In genomic region chr12:3745432-3746105, GRCm38 (mm10) we compare ENCODE assay signal across 10 mouse cellular contexts.
DNase-seq lines count a peak whose midpoint lies in the region; ATAC-seq lines count a peak whose summit lies in the region.
"Had no signal": no experiment of that assay in that cellular context is flagged by ENCODE, and none has a peak within 500 bp of the region (broad histone marks: within the 10 kb centered on the region; RNA-seq: fewer than 3 reads in every experiment).

No protein-coding gene starts in this region.

- no peaks in the 10 kb centered on the region for H3K27me3 ChIP-seq in heart, embryonic 10.5 days (ENCODE audit: insufficient read depth, poor library complexity, severe bottlenecking)
- H3K27me3 ChIP-seq in stomach, embryonic 16.5 days (ENCODE audit: control insufficient read depth, insufficient read depth, low read length), result no peaks in the 10 kb centered on the region
- H3K27me3 ChIP-seq: embryonic facial prominence, embryonic 15.5 days; hindbrain, embryonic 15.5 days had no signal

- H3K4me3 ChIP-seq in heart, embryonic 10.5 days, result no peak overlapping the region
- H3K4me3 ChIP-seq in stomach, embryonic 16.5 days (replicated peaks; ENCODE audit: low read length), result no peak overlapping the region
- H3K4me3 ChIP-seq: embryonic facial prominence, embryonic 15.5 days; hindbrain, embryonic 15.5 days had no signal

- H3K36me3 ChIP-seq in heart, embryonic 10.5 days, result 0 out of 2 replicates have a peak, but pooled peaks cover 4% of the 10 kb centered on the region
- no peaks in the 10 kb centered on the region for H3K36me3 ChIP-seq in stomach, embryonic 16.5 days (ENCODE audit: control insufficient read depth, insufficient read depth, low read length)
- H3K36me3 ChIP-seq: embryonic facial prominence, embryonic 15.5 days; hindbrain, embryonic 15.5 days had no signal

- 0 out of 2 replicates have a peak overlapping the region, but pooled peaks have one; percentile 4 for H3K27ac ChIP-seq in heart, embryonic 10.5 days
- peak overlapping the region; percentile 66 for H3K27ac ChIP-seq in stomach, embryonic 16.5 days (ENCODE audit: low read length)
- H3K27ac ChIP-seq: embryonic facial prominence, embryonic 15.5 days; hindbrain, embryonic 15.5 days had no signal

- WGBS in heart, embryonic 10.5 days, result 76% methylated on average over 7 of the region's 7 CpGs
- WGBS in stomach, embryonic 16.5 days, result 64% methylated on average over 7 of the region's 7 CpGs

- DNase-seq in right cerebral cortex, postnatal 14 days, result peak; percentile 30
- no peak for DNase-seq in right cerebral cortex, postnatal 25 days
- no peak for DNase-seq in heart, embryonic 10.5 days (ENCODE audit: low spot score)
- DNase-seq in kidney, postnatal 4 days, result peak; percentile 58 to 73
- no peak for DNase-seq in left cerebral cortex, postnatal 25 days (ENCODE audit: low spot score in 2 of 2)
- DNase-seq in retina, embryonic 14.5 days (ENCODE audit: low spot score), result no peak
- DNase-seq in urinary bladder, adult 18-20 months (ENCODE audit: low spot score in 2 of 2), result no peak

- intact Hi-C loops in left cerebral cortex, postnatal 25 days (cut with DNase I), result no loop called here

- ATAC-seq in stomach, embryonic 16.5 days (ENCODE audit: insufficient read depth, low FRiP score), result no peak

- no peak overlapping the region for H3K4me2 ChIP-seq in stomach, embryonic 16.5 days (ENCODE audit: low read depth, low read length)
- H3K4me2 ChIP-seq: embryonic facial prominence, embryonic 15.5 days; hindbrain, embryonic 15.5 days had no signal

- H3K9ac ChIP-seq in stomach, embryonic 16.5 days (ENCODE audit: low read length), result no peak overlapping the region
- H3K9ac ChIP-seq: embryonic facial prominence, embryonic 15.5 days; hindbrain, embryonic 15.5 days had no signal

- no peaks in the 10 kb centered on the region for H3K9me3 ChIP-seq in heart, embryonic 10.5 days
- H3K9me3 ChIP-seq in stomach, embryonic 16.5 days (replicated peaks; ENCODE audit: control insufficient read depth, low read length), result no peaks in the 10 kb centered on the region
- H3K9me3 ChIP-seq: embryonic facial prominence, embryonic 15.5 days; hindbrain, embryonic 15.5 days had no signal

- H3K4me1 ChIP-seq in heart, embryonic 10.5 days, result peaks cover 12% of the 10 kb centered on the region; the same call in 1 of the 2 replicates
- no peaks in the 10 kb centered on the region for H3K4me1 ChIP-seq in stomach, embryonic 16.5 days (ENCODE audit: control insufficient read depth, insufficient read depth, low read length)
- H3K4me1 ChIP-seq: embryonic facial prominence, embryonic 15.5 days; hindbrain, embryonic 15.5 days had no signal

Comparison
In these comparisons a context has a peak if more than half of its experiments do, and no peak if none do; other contexts are left out.
1. DNase-seq: peak in right cerebral cortex, postnatal 14 days (single experiment) and kidney, postnatal 4 days (2 of 2); none in right cerebral cortex, postnatal 25 days (single experiment), heart, embryonic 10.5 days (single experiment), left cerebral cortex, postnatal 25 days (0 of 2), retina, embryonic 14.5 days (single experiment) and urinary bladder, adult 18-20 months (0 of 2).